Mouse (Mus musculus) inflammation-experienced regulatory T-cells, adult 16 weeks (primary cell): ENCODE data around the gene Kcnk13. TPM values are rescaled to one million over a fixed set of nuclear protein-coding genes. Genes with fewer than 3 reads are reported as not detected.

Source experiments
- polyA plus RNA-seq: library from polyadenylated mRNA; unstranded; fragments of 100-300 nt; shearing (Covaris generic); gene quantifications from one replicate; pipeline ENCODE4 v1.2.1, GENCODE M21; 2017

The Kcnk13 gene
- polyA plus RNA-seq: 0.26 TPM

DNA sequence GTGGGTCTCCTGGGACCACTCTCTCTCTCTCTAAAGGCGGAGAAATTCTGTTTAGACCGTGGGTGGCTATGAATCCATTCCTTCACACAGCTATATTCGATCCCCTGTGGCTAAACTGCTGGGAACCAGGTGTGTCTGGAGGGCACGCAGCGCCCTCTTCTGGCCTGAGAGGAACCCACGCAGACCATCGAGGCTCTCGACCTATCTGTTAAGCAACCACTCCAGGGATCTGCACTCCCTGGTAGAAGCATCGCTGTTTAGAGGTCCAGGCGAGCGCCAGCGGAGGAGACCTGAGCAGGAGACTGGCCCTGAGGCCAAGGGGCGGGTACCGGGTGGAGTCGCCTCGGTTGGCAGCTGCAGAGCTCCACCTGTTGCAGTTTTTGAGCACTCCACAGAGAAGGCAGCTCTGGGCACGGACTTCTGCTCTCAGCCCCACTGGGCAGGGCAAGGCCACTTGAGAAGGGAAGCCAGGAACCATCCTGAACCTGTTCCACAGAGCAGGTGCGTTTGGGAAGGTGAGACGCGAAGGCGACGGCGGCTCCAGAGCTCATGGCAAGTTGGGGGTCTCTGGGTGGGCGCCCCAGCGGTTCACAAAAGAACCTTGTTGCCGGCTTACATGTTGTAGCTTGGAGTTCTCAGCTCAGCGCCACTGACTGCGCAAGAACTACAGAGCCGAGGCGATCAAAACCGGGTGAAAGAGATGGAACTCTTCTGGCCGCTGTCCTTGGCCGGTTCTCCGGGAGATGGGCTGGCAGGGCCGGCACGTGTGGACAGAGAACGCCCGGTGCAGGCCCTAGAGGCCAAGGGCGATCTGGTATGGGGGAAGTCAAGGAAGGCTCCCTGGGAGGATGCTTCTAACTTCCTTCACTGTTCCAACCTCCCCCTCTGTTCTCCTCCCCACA is at the start of gene Kcnk13:
Gene Kcnk13, plus strand, starts transcription at position 199 of the 902 bp plus-strand sequence.

DNA sequence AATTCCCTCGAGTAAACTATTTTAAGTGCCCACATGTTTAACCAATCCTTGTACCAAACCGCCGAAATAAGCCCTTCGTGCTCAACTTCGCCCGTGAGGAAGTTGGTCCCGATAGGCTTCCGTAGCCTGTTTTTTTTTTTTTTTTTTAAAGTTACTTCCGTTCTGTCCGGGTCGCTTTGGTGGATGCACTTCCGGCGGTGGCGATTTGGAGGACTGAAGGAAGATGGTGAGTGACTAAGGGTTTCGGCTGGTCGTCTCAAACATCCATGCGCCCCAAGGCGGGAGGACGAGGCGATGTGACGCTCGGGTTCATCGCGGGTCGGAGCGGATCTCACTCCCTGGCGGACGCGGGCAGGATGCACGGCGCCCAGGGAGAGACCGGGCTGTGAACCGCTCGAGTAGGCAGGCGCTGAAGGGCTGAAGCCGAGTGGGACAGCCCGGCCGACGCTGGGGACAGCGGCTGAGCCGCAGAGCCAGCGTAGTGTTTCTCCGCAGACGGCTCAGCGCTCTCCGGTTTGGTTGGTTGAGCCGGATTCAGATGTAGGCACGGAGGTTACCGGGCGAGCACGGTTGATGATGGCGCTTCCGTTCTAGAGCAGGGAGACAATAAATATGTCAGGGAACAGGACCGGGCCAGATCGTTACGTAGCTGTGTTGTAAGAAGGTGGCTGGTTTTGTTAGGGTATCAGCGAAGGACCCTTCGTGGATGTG is 145.8 kb downstream of the Kcnk13 start, which contains the start of gene Psmc1:
Gene Psmc1, plus strand, starts transcription at position 169 of the 711 bp plus-strand sequence.

Other genes starting within 250 kb of the Kcnk13 start
- 1.4 TPM for gene Efcab11, start 80.1 kb upstream of the Kcnk13 start, polyA plus RNA-seq
- gene Tdp1, start 80.0 kb upstream of the Kcnk13 start, polyA plus RNA-seq: 40.2 TPM
- 198 TPM for gene Psmc1, start 145.7 kb downstream of the Kcnk13 start, polyA plus RNA-seq
- gene Nrde2, start 195.2 kb downstream of the Kcnk13 start, polyA plus RNA-seq: 36.4 TPM
- gene Calm1, start 234.9 kb downstream of the Kcnk13 start, polyA plus RNA-seq: 1,511 TPM